Mouse (Mus musculus): Measurements from ENCODE around the gene Ralgapa1. TPM values are rescaled to one million over a fixed set of nuclear protein-coding genes. Genes with fewer than 3 reads are reported as not detected.

Ralgapa1 gene
- polyA plus RNA-seq, 1 experiment from 2014 or later = 25.3 TPM

DNA sequence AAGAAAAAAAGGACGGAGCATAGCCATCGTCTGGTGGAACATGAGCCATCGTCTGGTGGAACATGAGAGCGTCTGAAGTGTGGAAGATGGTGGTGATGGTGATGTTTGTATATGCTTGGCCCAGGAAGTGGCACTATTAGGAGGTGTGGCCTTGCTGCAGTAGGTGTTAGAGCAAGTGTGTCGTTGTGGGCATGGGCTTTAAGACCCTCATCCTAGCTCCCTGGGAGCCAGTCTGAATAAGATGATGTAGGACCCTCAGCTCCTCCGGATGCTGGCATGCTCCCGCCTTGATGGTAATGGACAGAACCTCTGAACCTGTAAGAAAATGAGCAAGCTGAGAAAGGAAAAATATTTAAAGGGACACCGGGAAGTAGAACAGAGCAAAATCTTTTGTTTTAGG lies 13.9 kb upstream of the Ralgapa1 start:
- no peak for ATAC-seq (ENCODE audit: low FRiP score)
- Histone ChIP-seq H3K4me2 (no peak overlapping the region), H3K36me3 (replicated peaks) (no peaks in the 10 kb centered on the region), H3K9ac (no peak overlapping the region), H3K27me3 (no peaks in the 10 kb centered on the region), H3K27ac (no peak overlapping the region), H3K4me1 (peaks cover 12% of the 10 kb centered on the region), H3K9me3 (no peaks in the 10 kb centered on the region), H3K4me3 (replicated peaks) (no peak overlapping the region)
- 90% methylated on average over 8 of the region's 8 CpGs for WGBS

DNA sequence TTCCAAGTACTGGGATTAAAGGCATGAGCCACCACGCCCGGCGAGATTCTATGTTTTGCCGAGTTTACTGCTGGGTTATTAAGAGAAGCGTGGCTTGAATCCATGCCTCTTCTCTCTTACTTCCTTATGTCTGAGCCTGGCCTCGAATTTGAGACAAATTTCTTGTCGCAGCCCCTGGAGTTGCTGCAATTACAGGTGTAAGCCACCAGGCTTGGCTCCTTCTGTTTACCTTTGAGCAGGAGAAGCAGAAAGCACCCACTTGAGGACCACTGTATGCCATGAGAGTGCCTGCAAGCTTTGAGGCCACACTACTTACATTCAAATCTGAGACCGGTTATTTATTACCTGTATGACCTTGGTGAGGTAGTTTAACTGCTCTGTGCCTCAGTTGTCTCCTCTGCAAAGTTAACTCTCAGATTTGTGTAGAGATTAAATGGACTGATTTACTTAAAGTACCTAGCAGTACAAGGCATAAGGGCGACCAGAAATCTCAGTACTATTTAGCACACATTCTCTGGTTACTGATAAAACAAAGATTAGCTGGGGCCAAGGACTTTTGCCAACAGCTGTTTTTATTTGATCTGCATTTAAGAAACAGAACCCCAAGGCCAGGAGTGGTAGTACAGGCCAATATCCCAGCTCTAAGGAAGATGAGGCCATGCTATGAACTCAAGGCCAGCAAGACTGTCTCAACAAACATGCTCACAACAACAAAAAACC lies 13.1 kb upstream of the Ralgapa1 start:
- H3K4me2 ChIP-seq = no peak overlapping the region
- H3K9me3 ChIP-seq = no peaks in the 10 kb centered on the region
- no peak overlapping the region for H3K27ac ChIP-seq
- no peaks in the 10 kb centered on the region for H3K36me3 ChIP-seq (replicated peaks)
- H3K27me3 ChIP-seq = no peaks in the 10 kb centered on the region
- no peak overlapping the region for H3K9ac ChIP-seq
- H3K4me1 ChIP-seq = peaks cover 12% of the 10 kb centered on the region
- WGBS = 64% methylated on average over 9 of the region's 9 CpGs
- no peak for ATAC-seq (ENCODE audit: low FRiP score)
- no peak overlapping the region for H3K4me3 ChIP-seq (replicated peaks)

DNA sequence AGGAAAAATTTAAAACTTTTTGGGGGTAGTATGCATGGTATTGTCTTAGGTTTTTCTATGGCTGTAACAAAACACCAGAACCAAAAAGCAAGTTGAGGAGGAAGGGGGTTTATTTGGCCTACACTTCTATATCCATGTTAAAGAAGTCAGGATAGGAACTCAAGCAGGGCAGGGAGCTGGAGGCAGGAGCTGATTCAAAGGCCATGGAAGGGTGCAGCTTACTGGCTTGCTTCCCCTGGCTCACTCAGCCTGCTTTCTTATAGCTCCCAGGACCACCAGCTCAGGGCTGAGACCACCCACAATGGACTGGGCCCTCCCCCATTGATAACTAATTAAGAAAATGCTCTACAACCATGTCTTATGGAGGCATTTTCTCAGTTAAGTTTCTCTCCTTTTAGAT lies 12.0 kb upstream of the Ralgapa1 start:
- H3K4me1 ChIP-seq = peaks cover 10% of the 10 kb centered on the region
- no peak for ATAC-seq (ENCODE audit: low FRiP score)

DNA sequence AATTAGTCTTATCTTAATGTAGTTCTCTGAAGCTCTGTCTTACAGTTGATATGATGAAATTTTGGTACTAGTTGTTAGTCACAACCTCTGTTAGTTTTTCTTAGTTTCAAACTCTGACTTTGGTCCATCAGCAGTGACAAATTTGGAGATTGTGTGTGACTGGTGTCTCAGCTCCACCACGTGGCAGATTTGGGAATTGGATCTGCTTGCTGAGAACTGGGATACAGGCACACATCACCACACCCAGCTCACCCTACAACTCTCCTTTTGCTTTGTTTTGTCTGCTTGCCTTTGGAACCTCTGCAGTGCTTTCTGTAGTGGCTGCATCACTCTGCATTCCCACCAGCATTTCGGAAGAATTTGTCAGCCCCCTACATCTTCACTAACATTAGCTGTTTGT lies 10.1 kb upstream of the Ralgapa1 start:
- Histone ChIP-seq H3K36me3 (replicated peaks) (no peaks in the 10 kb centered on the region), H3K27ac (no peak overlapping the region), H3K27me3 (no peaks in the 10 kb centered on the region), H3K9me3 (no peaks in the 10 kb centered on the region), H3K9ac (no peak overlapping the region), H3K4me3 (replicated peaks) (no peak overlapping the region), H3K4me1 (no peaks in the 10 kb centered on the region), H3K4me2 (no peak overlapping the region)
- WGBS = 18% methylated on average over 2 of the region's 2 CpGs
- no peak for ATAC-seq (ENCODE audit: low FRiP score)

More for the DNA sequence above, 12.0 kb upstream of the Ralgapa1 start:
- Histone ChIP-seq H3K9ac (no peak overlapping the region), H3K9me3 (no peaks in the 10 kb centered on the region), H3K27me3 (no peaks in the 10 kb centered on the region), H3K4me2 (no peak overlapping the region), H3K4me3 (replicated peaks) (no peak overlapping the region), H3K27ac (no peak overlapping the region), H3K36me3 (replicated peaks) (no peaks in the 10 kb centered on the region)

DNA sequence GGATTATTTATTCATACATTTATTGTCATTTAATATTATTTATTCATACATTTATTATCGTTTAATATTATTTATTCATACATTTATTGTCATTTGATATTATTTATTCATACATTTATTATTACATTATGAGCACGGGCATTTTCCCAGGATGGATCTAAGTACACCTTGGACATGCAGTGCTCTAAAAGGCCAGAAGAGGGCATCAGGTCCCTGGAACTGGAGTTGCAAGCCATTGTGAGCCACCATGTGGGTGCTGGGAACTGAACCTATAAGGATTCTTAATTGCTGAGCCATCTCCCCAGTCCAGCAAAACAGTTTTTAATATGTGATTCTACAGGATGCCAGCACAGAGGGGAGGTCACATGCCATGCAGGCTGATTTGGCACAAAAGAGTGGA lies 4.6 kb upstream of the Ralgapa1 start:
- Histone ChIP-seq H3K36me3 (replicated peaks) (no peaks in the 10 kb centered on the region), H3K27ac (no peak overlapping the region), H3K4me3 (replicated peaks) (no peak overlapping the region), H3K27me3 (no peaks in the 10 kb centered on the region), H3K9me3 (no peaks in the 10 kb centered on the region), H3K4me2 (no peak overlapping the region), H3K9ac (no peak overlapping the region), H3K4me1 (no peaks in the 10 kb centered on the region)
- 83% methylated on average over 2 of the region's 2 CpGs for WGBS
- no peak for ATAC-seq (ENCODE audit: low FRiP score)

DNA sequence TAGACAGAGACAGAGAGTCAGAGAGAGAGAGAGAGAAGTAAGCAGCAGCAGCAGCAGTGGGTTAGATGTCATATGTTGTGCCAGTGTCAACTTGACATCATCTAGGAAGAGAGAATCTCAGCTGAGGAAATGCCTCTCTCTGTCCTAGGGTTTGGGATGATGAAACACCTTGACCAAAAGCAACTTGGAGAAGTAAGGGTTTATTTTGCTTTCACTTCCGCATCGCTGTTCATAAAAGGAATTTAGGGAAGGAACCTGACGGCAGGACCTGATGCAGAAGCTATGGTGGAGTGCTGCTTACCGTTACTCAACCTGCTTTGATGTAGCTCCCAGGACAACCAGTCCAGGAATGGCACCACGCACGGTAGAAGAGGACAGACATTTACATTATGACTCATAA lies 3.1 kb upstream of the Ralgapa1 start:
- WGBS = 88% methylated on average over 6 of the region's 6 CpGs

DNA sequence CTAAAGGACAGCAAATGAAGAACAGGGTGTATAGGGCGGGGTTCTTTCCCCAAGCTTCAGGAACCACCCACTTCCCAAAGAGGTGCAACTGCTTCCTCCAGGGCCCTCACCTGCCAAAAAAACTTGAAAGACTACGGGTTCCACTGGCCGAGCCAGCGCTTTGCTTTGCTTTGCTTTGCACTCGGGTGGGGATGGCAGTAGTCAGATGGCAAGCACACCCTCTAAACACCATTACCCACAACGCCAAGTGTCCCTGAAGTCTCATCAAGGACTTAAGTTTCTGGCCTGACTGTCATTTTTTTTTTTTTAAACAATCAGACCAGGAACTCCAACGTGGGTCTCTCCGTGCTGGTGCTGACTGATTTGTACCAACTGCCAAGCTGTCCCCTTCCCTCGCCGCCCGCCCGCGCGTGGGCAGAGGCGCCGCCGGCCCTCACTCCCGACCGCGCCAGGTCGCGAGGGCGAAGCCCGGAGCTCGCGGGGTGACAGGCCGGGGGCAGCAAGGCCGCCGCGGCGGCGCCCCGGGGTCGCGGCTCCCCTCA lies 777 bp downstream of the Ralgapa1 start:
- H3K27ac ChIP-seq = peak overlapping the region; percentile 96
- WGBS = under 1% methylated on average over 35 of the region's 35 CpGs
- H3K9ac ChIP-seq = peak overlapping the region; percentile 92
- peaks cover 12% of the 10 kb centered on the region for H3K4me1 ChIP-seq
- peak overlapping the region; percentile 71 for H3K4me2 ChIP-seq
- H3K27me3 ChIP-seq = no peaks in the 10 kb centered on the region
- H3K4me3 ChIP-seq (replicated peaks) = peak overlapping the region; percentile 90
- H3K36me3 ChIP-seq (replicated peaks) = no peaks in the 10 kb centered on the region
- peak; percentile 66 for ATAC-seq (ENCODE audit: low FRiP score)
- no peaks in the 10 kb centered on the region for H3K9me3 ChIP-seq

More for the DNA sequence above, 3.1 kb upstream of the Ralgapa1 start:
- H3K27ac ChIP-seq = no peak overlapping the region
- H3K4me1 ChIP-seq = peaks cover 10% of the 10 kb centered on the region
- H3K36me3 ChIP-seq (replicated peaks) = no peaks in the 10 kb centered on the region
- no peaks in the 10 kb centered on the region for H3K27me3 ChIP-seq
- ATAC-seq (ENCODE audit: low FRiP score) = no peak
- no peak overlapping the region for H3K9ac ChIP-seq
- no peak overlapping the region for H3K4me3 ChIP-seq (replicated peaks)
- H3K9me3 ChIP-seq = no peaks in the 10 kb centered on the region
- no peak overlapping the region for H3K4me2 ChIP-seq

DNA sequence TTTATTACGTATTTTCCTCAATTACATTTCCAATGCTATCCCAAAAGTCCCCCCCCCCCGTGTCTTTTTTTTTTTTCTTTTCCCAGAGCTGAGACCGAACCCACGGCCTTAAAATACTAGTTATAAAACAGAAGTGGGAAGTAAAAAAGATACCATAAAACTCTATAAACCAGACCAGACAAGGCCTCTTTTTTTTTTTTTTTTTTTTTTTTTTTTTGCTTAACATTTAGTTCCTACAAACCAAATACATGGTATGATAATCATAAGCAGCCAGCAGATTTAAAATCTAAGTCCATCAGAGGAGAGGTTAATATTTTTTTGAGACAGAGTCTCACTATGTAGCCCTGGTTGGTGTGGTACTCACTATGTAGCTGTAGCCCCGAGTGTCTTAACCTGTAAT lies 4.5 kb downstream of the Ralgapa1 start:
- no peak overlapping the region for H3K4me3 ChIP-seq (replicated peaks)
- no peak overlapping the region for H3K9ac ChIP-seq
- H3K27me3 ChIP-seq = no peaks in the 10 kb centered on the region
- WGBS = 93% methylated on average over 5 of the region's 5 CpGs
- H3K9me3 ChIP-seq = no peaks in the 10 kb centered on the region
- no peaks in the 10 kb centered on the region for H3K36me3 ChIP-seq (replicated peaks)
- H3K27ac ChIP-seq = no peak overlapping the region
- peaks cover 12% of the 10 kb centered on the region for H3K4me1 ChIP-seq
- ATAC-seq (ENCODE audit: low FRiP score) = no peak
- no peak overlapping the region for H3K4me2 ChIP-seq

DNA sequence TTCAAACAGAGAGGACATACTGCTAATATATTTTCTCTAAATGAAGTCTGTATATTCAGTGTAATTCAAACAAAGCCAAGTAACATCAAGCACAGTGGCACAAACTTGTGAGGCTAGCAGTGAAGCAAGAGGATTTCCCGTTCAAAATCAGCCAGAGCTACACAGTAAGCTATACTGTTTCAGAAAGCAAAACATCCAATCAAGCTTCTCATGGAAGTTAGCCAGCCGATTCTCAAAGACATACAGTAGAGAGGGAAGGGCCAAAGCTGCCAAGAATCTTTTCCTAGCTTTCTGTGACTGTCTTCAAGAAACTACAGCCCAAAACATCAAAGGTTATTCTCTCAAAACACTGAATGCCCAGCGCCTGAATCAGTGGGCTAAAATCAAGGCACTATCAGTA lies 15.9 kb downstream of the Ralgapa1 start:
- 74% methylated on average over 3 of the region's 3 CpGs for WGBS

DNA sequence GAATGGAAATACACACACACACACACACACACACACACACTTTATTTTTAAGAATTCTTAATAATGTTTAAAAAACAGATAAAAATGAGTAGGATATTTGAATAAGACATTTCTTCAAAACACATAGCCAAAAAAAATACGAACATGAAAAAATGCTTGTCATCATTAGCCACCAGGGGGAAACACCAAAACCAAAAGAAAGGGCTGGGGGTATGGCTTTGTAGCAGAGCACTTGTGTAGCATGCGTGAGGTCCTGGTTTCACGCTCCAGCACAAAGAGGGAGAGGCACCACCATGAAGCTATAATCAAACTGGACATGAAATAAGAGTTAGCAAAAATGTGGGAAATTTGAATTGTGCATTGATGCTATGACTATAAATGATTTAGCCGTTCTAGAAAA lies 19.8 kb downstream of the Ralgapa1 start:
- Histone ChIP-seq H3K27me3 (no peaks in the 10 kb centered on the region), H3K27ac (no peak overlapping the region), H3K4me1 (no peaks in the 10 kb centered on the region), H3K9ac (no peak overlapping the region), H3K9me3 (no peaks in the 10 kb centered on the region), H3K4me3 (replicated peaks) (no peak overlapping the region), H3K4me2 (no peak overlapping the region), H3K36me3 (replicated peaks) (no peaks in the 10 kb centered on the region)
- 94% methylated on average over 4 of the region's 4 CpGs for WGBS
- ATAC-seq (ENCODE audit: low FRiP score) = no peak

More for the DNA sequence above, 15.9 kb downstream of the Ralgapa1 start:
- no peak for ATAC-seq (ENCODE audit: low FRiP score)
- no peak overlapping the region for H3K9ac ChIP-seq
- H3K4me2 ChIP-seq = no peak overlapping the region
- H3K4me1 ChIP-seq = no peaks in the 10 kb centered on the region
- no peaks in the 10 kb centered on the region for H3K27me3 ChIP-seq
- H3K9me3 ChIP-seq = no peaks in the 10 kb centered on the region
- H3K27ac ChIP-seq = no peak overlapping the region
- H3K4me3 ChIP-seq (replicated peaks) = no peak overlapping the region
- no peaks in the 10 kb centered on the region for H3K36me3 ChIP-seq (replicated peaks)

DNA sequence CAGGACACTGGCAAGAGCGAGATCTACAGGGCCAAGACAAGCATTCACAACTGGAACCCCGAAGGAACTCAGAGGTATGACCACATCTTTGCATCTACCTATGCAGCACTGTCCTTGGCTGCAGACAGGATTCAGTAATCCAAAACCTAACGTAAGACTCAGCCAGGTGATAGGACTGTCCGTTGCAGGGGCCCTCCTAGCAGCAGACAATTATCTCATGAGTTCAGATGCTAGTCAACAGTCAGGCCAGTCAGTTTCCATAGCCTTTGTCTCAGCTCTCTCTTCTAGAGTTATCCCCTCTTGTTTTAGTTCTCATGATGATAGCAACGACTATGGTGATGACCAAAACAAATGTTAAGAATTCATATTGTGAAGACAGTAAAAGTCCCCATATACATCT lies 20.8 kb downstream of the Ralgapa1 start:
- WGBS = 91% methylated on average over 5 of the region's 5 CpGs
- no peak overlapping the region for H3K4me3 ChIP-seq (replicated peaks)
- H3K4me2 ChIP-seq = no peak overlapping the region
- H3K4me1 ChIP-seq = no peaks in the 10 kb centered on the region
- H3K9ac ChIP-seq = no peak overlapping the region
- H3K27ac ChIP-seq = no peak overlapping the region
- H3K27me3 ChIP-seq = no peaks in the 10 kb centered on the region
- no peak for ATAC-seq (ENCODE audit: low FRiP score)
- H3K9me3 ChIP-seq = no peaks in the 10 kb centered on the region
- H3K36me3 ChIP-seq (replicated peaks) = no peaks in the 10 kb centered on the region

DNA sequence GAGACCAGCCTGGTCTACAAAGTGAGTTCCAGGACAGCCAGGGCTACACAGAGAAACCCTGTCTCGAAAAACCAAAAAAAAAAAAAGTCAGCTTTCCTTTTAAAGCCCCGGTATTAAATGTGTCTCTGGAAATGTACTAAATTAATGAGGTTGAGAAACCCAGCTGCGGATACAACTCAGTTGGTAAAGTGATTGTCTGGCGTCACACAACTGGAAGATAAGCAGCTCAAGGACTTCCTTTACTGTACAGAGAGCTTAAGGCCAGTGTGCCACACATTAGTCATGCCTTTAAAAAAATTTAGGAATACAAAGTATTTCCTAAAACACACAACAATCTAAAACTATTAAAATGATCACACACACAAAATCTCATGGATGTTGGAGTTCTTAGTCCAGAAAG lies 22.2 kb downstream of the Ralgapa1 start:
- H3K4me1 ChIP-seq = no peaks in the 10 kb centered on the region
- no peak for ATAC-seq (ENCODE audit: low FRiP score)
- no peak overlapping the region for H3K4me2 ChIP-seq
- no peak overlapping the region for H3K4me3 ChIP-seq (replicated peaks)
- H3K9ac ChIP-seq = no peak overlapping the region
- 96% methylated on average over 4 of the region's 4 CpGs for WGBS
- no peaks in the 10 kb centered on the region for H3K9me3 ChIP-seq
- H3K27ac ChIP-seq = no peak overlapping the region
- no peaks in the 10 kb centered on the region for H3K27me3 ChIP-seq
- no peaks in the 10 kb centered on the region for H3K36me3 ChIP-seq (replicated peaks)

DNA sequence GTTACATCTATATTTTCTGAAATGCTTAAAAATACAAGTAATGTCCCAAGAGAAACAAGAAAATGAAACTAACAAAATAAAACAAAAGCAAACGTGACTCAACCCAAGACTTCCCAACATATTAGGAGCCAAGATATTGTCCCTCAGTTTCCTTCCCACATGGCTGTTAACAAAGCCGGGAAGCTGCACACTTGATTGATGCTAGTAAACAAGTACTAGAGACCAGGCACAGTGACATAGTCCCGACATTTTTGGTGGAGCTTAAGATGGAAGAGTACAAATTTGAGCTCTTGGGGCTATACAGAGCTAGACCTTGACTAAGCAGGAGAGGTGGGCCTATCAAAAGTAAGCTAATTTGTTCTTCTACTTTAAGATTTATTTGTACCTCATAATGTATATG lies 23.9 kb downstream of the Ralgapa1 start:
- H3K27ac ChIP-seq = no peak overlapping the region
- H3K4me2 ChIP-seq = no peak overlapping the region
- no peak overlapping the region for H3K4me3 ChIP-seq (replicated peaks)
- no peaks in the 10 kb centered on the region for H3K27me3 ChIP-seq
- no peaks in the 10 kb centered on the region for H3K36me3 ChIP-seq (replicated peaks)
- WGBS = 85% methylated on average over 3 of the region's 3 CpGs
- H3K4me1 ChIP-seq = no peaks in the 10 kb centered on the region
- H3K9me3 ChIP-seq = no peaks in the 10 kb centered on the region
- H3K9ac ChIP-seq = no peak overlapping the region
- ATAC-seq (ENCODE audit: low FRiP score) = no peak

All from forebrain, embryonic 12.5 days (tissue).